Mouse (Mus musculus): ENCODE measurements around the gene Fnip1.
"Not testable (repeated sequence)": the region's sequence is repeated elsewhere in the genome, so short reads cannot be mapped to it uniquely, and the experiment has no call there.

Fnip1 gene

GRCm38 (mm10) chr11:54437823-54438337 lies at the start of gene Fnip1:
TSS of gene Fnip1 (plus strand) at chr11:54438199.
- peak; percentile 95 to 97 for DNase-seq

GRCm38 (mm10) chr11:54390386-54390785 lies 47.6 kb upstream of the Fnip1 start:
- no peak for DNase-seq

GRCm38 (mm10) chr11:54391326-54391725 lies 46.7 kb upstream of the Fnip1 start:
- no peak for DNase-seq

- DNase-seq: no peak
Measured at GRCm38 (mm10) chr11:54396686-54397085, 41.3 kb upstream of the Fnip1 start.

- no peak for DNase-seq
Measured at GRCm38 (mm10) chr11:54398058-54398457, 39.9 kb upstream of the Fnip1 start.

- not testable (repeated sequence) for DNase-seq
Measured at GRCm38 (mm10) chr11:54400803-54401202, 37.2 kb upstream of the Fnip1 start.

GRCm38 (mm10) chr11:54404885-54405284 lies 33.1 kb upstream of the Fnip1 start:
- DNase-seq: no peak

- DNase-seq: no peak
Measured at GRCm38 (mm10) chr11:54406930-54407546, 31.0 kb upstream of the Fnip1 start.

- no peak for DNase-seq
Measured at GRCm38 (mm10) chr11:54410612-54411011, 27.4 kb upstream of the Fnip1 start.

- DNase-seq: peak; percentile 41 to 48
Measured at GRCm38 (mm10) chr11:54413017-54413416, 25.0 kb upstream of the Fnip1 start.

GRCm38 (mm10) chr11:54423007-54423406 lies 15.0 kb upstream of the Fnip1 start:
- no peak for DNase-seq

GRCm38 (mm10) chr11:54426267-54426666 lies 11.7 kb upstream of the Fnip1 start:
- no peak for DNase-seq

- DNase-seq: no peak
Measured at GRCm38 (mm10) chr11:54427138-54427537, 10.9 kb upstream of the Fnip1 start.

GRCm38 (mm10) chr11:54427695-54428352 lies 10.2 kb upstream of the Fnip1 start:
- DNase-seq: no peak

GRCm38 (mm10) chr11:54429224-54429623 lies 8.8 kb upstream of the Fnip1 start:
- no peak for DNase-seq

GRCm38 (mm10) chr11:54435797-54436196 lies 2.2 kb upstream of the Fnip1 start:
- no peak for DNase-seq

- no peak for DNase-seq
Measured at GRCm38 (mm10) chr11:54437310-54437822, 633 bp upstream of the Fnip1 start.

- DNase-seq: peak; percentile 67 to 74
Measured at GRCm38 (mm10) chr11:54438366-54438781, 375 bp downstream of the Fnip1 start.

GRCm38 (mm10) chr11:54438991-54439690 lies 1.1 kb downstream of the Fnip1 start:
- DNase-seq: no peak

- DNase-seq: no peak
Measured at GRCm38 (mm10) chr11:54439691-54440029, 1.7 kb downstream of the Fnip1 start.

GRCm38 (mm10) chr11:54450757-54451156 lies 12.8 kb downstream of the Fnip1 start:
- not testable (repeated sequence) for DNase-seq

- no peak for DNase-seq
Measured at GRCm38 (mm10) chr11:54454516-54454915, 16.5 kb downstream of the Fnip1 start.

- peak; percentile 35 to 38 for DNase-seq
Measured at GRCm38 (mm10) chr11:54456875-54457274, 18.9 kb downstream of the Fnip1 start.

GRCm38 (mm10) chr11:54458168-54458567 lies 20.2 kb downstream of the Fnip1 start:
- DNase-seq: no peak
